Mouse (Mus musculus) hindlimb bud, embryonic 11.5 days (tissue): ENCODE measurements around the gene Gm20820.
"Not testable (repeated sequence)": the region's sequence is repeated elsewhere in the genome, so short reads cannot be mapped to it uniquely, and the experiment has no call there.

Source experiments
- DNase-seq: peaks from one replicate; pipeline ENCODE4 v3.0.0-alpha.2; 2012; ENCODE audit warnings: low read depth, low spot score; ENCODE audit errors: extremely low spot score

Gene Gm20820

DNA sequence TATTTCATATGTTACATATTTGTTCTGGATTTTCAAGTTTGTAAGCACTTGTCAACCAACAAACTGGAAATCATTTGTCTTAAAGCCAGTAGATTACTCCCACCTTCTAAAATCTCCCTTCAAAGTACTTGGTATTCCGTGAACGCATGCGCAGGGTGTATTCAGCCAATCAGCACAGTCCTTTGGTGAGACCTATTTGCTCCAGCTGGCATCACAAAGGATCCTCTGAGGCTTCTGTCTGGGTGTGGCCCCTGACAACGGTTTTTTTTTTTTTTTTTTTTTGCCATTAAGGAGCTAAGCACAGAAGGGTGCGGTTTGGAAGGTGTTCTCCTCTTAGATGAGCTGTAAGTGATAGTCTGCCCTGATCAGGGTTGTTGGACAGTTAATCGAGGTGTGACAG lies at the start of gene Gm20820:
TSS of gene Gm20820 (plus strand) at position 301 of the 400 bp plus-strand sequence.
- not testable (repeated sequence) for DNase-seq
